Mouse (Mus musculus): ENCODE results near the gene Rpl3l.
A peak's percentile ranks its signal among the peaks of the same experiment; 100 is the strongest.

The Rpl3l gene

DNA sequence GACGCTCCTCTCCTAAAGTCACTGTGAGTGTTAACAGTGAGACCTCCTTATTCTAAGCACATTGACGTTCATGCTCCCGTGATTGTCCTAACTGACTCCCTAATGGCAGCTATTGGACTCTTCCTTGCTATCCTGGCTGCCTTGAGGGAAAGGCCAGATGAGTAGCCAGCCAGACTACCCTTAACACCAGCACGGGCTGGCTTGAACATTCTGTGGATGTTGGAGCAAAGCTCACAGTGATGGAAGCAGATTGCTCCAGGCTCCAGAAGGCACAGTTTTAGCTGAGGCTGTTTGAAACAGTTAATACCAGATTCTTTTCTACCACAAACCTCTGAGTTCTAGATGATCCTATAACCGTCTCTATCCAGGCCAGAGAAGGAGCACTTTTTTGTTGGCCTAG lies 16.3 kb downstream of the Rpl3l start:
- no peak for DNase-seq (ENCODE audit: low spot score)

DNA sequence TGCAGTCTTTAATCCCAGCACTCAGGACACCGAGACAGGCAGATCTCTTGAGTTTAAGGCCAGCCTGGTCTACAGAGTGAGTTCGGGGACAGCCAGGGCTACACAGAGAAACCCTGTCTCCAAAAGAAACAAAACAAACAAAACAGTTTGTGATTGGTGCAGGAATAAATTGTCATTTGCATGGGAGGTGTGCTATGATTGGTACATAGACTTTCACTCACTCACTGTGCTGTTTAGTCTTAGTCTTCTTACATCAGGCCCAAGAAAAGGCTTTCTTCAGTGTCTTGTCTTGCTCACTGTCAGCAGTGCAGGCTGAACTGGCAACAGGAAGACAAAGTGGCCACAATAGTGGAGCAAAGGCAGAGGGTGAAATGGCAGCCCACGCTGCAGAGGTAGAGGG lies 16.8 kb downstream of the Rpl3l start:
- no peak for DNase-seq (ENCODE audit: low spot score)

DNA sequence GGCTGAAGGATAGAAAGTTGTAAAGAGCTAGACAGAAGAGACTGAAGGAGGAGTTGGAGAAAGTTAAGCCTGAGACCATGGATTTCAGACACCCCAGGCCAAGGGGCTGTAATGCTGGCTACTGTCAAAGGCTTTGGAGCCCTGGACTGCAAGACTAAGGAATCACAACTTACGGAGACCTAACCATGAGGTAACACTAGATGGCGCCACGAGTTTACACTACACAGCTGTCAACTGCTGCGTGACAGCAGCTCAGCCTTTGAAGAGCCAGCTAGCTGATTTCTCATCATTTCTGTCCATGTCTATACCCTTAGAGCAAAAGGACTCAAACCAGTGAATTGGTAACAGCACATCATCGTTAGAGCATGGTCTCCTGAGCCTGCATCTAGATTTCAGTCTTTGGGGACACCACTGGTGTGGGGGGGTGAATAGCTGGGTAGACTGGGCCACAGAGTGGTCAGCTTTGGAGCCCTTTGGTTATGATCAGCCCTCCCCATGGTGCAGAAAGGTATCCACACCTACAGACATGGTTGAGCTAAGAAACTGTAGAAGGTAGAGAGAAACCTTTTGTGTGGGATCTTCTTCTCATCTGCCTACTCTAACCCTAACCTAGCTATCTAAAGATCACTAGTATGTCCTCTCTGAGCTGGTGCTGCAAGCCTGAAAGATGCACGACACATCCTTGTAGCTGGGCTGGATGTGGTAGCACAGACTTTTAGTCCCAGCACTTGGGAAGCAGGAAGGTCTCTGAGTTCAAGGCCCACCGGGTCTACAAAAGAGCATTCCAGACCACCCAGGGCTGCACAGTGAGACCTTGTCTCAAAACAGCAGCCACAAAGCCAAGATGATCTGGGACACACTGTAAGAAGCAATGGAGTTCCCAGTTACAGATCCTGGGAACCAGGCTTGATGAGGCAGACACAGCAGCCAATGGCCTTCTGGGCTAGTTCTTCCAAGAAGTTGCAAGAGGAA lies 18.2 kb downstream of the Rpl3l start:
- peak; percentile 66 for DNase-seq (ENCODE audit: low spot score)

DNA sequence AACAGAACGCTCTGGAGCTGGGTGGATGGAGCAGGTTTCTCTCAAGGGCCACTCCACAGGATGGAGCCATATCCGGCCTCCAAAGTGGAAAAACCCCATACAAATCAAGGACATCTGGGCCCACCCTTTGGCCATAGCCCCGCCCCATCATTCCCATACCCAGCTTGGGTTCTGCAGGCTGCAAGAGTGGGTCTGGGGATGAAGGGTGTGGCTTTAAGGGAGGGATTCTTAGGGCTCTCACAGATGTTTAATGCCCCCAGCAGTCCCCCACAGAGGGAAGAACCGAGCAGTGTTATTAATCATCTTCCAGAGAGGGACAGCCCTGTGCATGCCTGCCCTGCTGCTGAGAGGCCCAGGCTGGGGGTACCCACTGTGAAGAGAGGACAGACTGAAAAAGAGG lies 19.4 kb downstream of the Rpl3l start:
- DNase-seq (ENCODE audit: low spot score) = no peak

DNA sequence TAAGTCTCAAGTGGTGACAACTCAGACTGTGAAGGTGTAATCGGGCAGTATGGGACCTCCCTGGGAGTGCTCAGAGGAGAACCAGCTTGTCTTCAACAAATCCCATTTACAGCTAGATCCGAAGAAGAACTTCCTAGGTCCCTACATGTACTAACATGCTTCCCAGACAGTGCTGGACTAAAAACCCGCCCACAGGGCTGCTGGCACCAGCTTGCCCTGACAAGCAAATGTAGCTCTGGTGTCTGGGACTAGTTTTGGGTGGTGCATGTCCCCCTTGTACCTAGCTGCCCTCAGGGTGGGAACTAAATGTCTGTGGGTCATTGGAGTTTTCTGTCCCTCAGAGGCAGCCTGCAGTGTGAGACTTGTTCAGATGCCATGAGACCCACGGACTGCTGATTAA lies 23.9 kb downstream of the Rpl3l start:
- DNase-seq (ENCODE audit: low spot score) = no peak

DNA sequence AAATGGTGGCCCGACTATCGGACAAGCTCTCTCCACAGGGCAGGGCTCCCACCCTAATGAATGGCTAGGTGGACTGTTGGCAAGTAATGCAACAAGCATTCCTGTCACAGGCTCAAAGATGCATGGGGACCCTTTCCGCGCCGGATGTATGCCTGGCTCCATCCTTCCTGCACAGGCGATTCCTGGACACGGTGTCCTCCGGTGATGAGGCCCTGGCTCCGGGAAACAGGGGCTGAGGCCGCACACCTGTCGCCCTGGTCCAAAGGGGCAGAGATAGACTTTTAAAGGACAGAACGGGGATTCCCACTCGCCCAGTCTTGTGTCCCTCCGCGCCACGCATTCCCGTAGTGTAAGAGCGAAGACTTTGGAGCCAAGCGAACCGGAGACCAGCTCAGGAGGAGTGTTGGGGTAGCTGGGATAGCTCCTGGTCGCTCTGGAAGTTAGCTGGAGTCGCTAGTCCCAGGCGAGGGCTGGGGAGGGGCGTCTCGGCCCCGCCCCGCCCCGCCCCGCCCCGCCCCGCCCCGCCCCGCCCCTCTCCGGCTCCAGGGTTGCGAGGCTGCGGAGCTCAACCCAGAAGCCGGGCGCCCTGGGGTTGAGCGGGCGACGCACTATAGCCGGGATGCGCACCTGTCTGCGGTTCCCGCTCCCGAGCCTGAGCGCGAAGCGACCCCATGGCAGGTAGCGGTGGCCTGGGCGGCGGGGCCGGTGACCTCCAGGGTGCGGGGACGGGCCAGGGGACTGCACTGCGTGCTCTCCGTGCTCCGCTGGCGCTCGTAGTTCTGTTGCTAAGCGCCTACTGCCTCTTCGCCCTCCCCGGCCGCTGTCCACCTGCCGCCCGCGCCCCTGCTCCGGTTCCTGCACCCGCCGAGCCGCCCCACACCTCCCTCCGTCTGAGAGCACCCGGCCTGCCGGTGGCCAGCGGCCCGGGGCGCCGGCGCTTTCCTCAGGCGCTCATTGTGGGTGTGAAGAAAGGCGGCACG lies 25.1 kb downstream of the Rpl3l start, which contains the start of gene Hs3st6:
Hs3st6 (plus strand) TSS at position 574 of the 980 bp plus-strand sequence.
- peak; percentile 79 for DNase-seq (ENCODE audit: low spot score)

DNA sequence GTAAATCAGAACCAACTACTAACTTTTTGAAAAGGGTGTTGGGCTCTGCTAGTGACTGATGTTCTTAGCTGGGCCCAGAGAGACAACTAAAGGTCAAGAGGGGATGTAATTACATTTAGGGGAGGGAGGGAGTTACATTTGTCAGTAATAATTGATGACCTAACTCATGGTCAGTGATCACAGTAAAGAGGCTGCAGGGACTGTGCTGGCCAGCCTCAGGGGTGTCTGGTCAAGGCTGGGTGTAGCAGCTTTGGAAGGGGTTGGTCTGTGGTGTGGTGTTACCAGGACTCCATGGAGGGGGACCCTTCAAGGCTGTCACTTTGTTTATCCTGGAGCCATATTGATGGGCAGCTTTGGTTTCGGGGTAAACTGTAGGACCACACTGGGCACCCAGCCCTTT lies 29.8 kb downstream of the Rpl3l start:
- no peak for DNase-seq (ENCODE audit: low spot score)

DNA sequence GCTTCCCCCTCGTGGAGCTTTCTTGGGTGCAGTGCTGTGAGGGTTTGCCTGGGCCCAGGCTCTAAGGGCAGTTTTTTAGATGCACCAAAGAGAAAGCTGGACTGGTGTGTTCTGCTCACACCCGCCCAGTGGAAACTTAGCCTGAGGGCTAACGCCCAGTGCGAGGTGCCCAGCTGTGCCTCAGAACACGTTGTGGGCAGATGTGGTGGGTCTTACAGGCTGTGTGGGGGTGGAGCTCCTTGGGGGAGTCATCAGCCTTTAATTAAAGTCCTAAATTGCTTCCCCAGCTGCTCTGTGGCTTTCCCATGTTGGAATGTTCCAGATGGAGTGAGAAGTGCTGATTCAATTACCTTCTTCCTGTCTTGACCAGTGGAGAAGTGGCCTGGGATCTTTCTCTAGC lies 33.5 kb downstream of the Rpl3l start:
- DNase-seq (ENCODE audit: low spot score) = no peak

DNA sequence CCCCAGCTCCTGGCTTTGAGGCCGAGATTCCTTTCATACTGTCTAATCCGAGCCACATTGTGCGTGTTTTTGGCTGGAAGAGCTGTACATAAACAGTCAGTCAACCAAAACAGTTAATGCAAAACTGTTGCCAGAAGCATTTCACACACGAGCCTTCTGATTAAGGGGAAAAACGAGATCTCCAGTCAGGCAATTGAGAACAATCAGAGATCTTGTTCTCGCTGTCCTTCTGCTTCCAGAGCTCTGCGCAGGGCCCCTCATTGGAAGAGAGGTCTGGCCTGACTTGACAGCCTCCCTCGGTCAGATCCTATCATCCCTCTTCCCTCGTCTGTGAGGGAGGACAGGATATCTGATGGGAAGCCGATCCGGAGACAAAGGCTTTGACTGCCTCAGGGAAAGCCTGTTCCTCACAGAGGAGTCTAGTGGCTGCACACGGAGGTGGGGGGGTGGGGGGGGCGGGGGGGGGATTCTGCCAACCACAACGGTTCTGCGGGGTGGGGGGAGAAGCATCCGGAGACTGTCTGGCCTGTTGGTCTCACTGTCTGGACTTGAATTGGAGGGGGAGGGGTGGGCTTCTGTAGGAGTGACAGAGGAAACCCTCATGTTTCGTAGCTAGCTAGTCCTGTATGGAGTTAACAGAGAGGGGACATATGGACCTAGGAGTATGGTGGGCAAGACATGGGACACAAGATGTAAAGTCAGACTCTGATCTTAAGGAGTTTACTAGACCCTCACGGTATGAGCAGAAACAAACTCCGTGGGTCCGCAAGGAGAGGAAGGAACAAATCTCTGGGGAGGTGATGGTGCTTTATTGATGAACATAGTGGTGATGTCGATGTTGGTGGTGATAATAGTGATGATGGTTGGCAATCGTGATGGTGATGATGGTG lies 37.6 kb downstream of the Rpl3l start:
- no peak for DNase-seq (ENCODE audit: low spot score)

DNA sequence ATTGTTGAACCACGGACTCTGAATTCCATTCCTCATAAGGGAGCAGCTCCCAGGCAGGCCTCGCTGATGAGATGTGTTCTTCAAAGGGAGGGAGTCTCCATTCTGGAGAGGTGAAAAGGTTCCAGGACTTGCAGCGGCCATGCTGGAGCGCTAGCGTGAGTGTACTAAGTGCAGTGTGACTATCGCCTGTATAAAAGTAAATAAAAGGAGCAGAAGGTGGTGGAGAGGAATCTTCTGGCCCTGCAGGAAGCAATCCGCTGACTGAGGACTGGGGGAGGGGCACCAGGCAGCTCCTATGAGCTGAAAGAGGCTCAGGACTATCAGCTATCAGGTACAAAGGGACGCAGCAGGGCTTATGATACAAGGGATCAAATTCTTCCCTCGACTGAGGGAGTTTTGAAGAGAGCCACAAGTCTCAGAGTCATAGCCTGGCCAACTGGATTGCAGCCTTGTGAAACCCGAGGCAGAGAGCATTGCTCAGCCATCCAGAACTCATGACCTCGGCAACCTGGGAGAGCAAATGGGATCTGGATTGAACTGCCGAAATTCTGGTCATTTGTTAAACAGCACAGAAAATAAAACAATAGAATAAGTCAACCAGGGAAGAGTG lies 38.8 kb downstream of the Rpl3l start:
- peak; percentile 26 for DNase-seq (ENCODE audit: low spot score)

DNA sequence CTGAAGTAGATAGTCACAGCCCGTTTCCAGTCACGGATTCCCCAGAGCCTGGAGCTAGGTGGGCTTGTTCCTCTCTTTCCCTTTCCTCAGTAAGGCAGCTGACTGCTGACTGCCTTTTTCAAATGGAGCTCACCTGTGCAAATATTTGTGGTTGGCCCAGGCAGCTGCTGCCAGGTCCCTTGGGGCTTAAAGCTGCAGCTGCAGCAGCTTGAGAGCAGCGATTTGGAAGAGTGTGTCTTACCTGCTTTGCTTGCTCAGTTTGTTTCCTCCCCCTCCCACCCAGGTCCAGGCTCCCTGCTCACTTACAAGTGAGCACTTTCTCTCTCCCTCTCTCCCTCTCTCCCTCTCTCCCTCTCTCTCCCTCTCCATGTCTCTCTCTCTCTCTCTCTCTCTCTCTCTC lies 41.5 kb downstream of the Rpl3l start:
- DNase-seq (ENCODE audit: low spot score) = peak; percentile 49

DNA sequence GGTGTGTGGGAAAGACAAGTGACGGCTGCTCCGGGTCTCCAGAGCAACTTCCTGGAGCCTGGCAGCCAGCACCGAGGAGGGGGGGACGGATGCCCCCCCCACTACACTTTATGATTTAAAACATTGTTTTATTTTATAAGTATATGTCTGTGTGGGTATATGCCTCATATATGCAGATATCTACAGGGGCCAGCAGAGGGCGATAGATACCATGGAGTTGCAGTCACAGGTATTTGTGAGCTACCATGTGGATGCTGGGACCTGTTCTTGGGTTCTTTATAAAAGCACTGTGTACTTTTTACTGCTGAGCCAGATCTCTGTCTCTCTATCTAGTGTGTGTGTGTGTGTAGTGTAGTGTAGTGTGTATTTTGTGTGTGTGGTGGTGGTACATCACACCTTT lies 45.6 kb downstream of the Rpl3l start:
- no peak for DNase-seq (ENCODE audit: low spot score)

DNA sequence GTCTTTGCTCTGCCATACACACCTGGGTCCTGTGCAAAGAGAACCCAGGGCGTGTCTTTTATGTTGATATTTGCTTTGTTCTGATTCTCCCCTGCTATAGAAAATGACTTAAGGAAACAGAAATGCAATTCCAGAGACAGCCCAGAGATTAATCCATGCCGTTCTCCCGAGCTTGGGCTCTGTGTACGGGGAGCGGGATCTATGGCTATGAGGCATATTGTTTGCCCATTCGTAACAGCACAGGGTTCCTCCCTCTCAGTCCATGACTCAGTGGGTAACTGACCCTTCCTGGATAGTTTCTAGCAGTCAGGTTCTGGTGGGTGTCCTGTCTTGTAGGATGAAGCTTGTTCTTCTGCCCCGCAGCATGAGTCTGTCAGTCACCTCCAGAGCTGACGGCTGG lies 47.6 kb downstream of the Rpl3l start:
- DNase-seq (ENCODE audit: low spot score) = no peak

DNA sequence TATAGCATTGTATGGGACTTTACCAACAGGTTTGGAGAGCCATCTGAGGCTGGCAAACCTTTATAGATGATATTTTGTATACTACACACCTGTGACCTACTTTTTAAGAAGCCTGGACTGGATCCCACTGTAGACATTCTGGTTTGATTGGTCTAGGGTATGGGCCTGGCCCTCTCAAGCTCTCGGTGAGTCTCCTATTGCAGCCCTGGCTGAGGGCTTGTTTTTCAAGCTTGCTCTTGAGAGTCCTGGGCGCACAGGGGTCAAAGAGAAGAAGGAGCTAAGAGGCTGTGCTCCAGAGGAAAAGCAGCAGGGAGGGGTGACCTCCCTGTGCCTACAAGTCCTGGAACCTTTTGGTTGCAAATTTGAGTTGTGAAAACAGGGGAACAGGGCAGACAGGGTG lies 49.5 kb downstream of the Rpl3l start:
- no peak for DNase-seq (ENCODE audit: low spot score)

DNA sequence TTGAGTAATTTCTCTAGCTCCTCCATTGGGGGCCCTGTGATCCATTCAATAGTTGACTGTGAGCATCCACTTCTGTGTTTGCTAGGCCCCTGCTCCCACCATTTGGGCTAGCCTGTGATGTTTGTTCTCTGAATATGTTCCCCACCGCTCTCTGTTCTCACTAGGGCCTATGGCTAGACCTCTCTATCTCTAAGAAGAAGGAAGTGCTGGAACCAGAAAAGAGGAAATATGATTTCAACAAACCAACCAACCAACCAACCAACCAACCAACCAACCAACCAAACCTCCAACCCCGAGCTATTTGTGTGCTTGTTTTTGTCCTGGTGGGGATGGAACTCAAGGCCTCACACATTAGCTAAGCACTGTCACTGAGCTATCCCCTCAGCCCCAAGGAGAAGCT lies 53.2 kb downstream of the Rpl3l start:
- DNase-seq (ENCODE audit: low spot score) = no peak

All from yolk sac, embryonic 10.5 days (tissue).